Mouse (Mus musculus) G1E (cell line): ENCODE data around the gene Rhbdf2.

ENCODE experiments used
- CTCF ChIP-seq: IDR thresholded peaks from 2 replicates; pipeline ENCODE4 v1.5.1; 2012; ENCODE audit warnings: low read depth, low read length, inconsistent platforms, mixed read lengths
- GATA1 ChIP-seq: IDR thresholded peaks from 2 replicates; pipeline ENCODE4 v1.6.1; 2012; ENCODE audit warnings: borderline replicate concordance, low read length, inconsistent platforms, mixed read lengths

DNA sequence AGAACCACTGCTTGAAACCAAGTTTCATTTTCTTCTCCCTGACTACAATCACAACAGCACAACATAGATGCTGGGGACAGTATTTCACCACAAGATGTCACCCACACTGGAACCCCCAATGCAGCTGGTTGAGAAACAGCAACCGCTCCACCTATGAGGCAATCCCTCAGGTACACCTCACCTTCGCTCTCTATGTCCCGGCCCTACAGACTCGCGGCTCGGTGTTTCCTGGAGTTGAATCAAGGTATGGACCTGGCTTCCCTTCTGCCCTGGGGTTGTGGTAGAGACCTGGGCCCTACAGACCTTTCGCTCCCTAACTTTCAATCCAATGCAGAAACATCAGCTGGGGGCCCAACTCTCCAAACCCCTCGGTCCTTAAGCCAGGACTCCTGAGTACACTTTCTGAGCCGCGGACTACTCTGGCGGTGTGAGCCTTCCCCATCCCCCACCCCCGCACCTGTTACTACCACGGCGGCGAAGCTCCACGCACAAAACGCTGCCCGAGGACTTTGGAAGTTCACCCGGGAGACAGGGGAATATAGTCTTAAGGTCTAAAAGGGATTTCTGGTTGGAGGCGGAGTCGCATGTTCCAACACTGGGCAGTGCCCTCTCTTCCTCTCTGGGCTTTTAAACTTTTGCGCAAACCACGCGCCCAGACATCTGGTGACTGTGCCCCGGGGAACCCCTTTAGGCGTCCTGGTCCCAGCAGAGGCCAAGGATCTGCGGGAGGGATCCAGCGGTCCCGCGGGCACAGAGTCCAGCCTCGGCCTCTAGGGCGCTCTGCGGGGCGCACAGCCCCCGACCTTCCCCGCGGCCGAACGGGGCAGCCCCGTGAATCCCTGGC lies 3.3 kb downstream of the Rhbdf2 start:
- TF ChIP-seq CTCF (no peak), GATA1 (no peak)
